Mouse (Mus musculus) kidney, adult 2 months (tissue): ENCODE measurements at regions not wholly inside any gene's neighbourhood (a gene's known extent, or its start where the extent isn't known, plus 50 kb on each side); places are given as distances from the start of the nearest gene placed in this dataset.
"Not testable (repeated sequence)": the region's sequence is repeated elsewhere in the genome, so short reads cannot be mapped to it uniquely, and the experiment has no call there.

ENCODE experiments used
- CTCF ChIP-seq: fragments of 200-500 bp; conservative IDR thresholded peaks from 2 replicates; pipeline ENCODE4 v1.5.1; 2011; ENCODE audit warnings: low read depth, mild to moderate bottlenecking, control low read depth, low read length, moderate library complexity, mixed read lengths; ENCODE audit not compliant: insufficient read depth, insufficient read length
- POLR2A ChIP-seq: fragments of 200-500 bp; IDR thresholded peaks from one replicate; pipeline ENCODE4 v1.6.1; 2011; ENCODE audit warnings: low read depth, low read length, control low read depth

GRCm38 (mm10) chr8:39366346-39366745 lies 1308.5 kb upstream of the Adam24 start:
- TF ChIP-seq CTCF, POLR2A: not testable (repeated sequence)
